Mouse (Mus musculus): ENCODE data around the gene Bicral. TPM values are rescaled to one million over a fixed set of nuclear protein-coding genes. Genes with fewer than 3 reads are reported as not detected.

Bicral gene
- total and polyA plus RNA-seq, 3 experiments, result 3.0 to 7.4 (median 5.9) TPM

DNA sequence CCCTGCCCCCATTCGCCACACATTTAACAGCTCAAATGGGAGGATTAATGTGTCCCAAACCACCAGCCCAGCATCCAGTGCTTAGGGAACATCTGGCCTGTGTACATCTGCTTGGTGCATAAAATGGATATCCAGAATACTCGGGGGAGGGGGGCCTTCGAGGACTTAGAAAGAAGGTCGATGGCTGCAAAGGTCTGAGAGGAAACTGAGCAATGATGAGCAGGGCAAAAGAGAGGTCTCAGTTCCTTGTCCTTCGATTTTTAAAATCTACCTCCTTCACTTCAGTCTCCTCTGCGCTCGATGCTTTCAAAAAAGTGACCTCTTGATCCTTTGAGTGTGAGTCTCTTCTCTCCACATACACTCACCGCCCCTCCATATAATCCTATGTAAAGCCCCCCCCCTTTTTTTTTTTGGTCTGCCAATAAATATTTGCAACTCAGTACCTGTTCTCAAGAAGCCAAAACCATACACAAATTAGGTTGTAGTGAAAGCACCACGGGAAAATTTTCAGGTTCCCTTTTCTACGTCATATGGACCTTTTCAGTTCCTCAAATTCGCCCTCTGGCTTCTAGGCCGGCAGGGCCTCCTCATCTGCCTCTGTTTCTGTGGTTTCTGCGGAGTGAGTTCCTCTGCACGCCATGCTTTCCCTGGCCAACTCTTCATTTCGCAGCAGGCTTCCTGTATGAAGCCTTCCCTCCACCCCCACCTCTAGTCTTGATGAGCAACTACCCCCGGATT, 107.1 kb downstream of the Bicral start:
- Histone ChIP-seq H3K4me3 (replicated peaks in 1 of 3; ENCODE audit: low read depth in 2 of 3, low read length in 2 of 3, poor library complexity in 1 of 3) (peak overlapping the region; percentile 68 to 79 (median 73)), H3K27me3 (replicated peaks) (no peaks in the 10 kb centered on the region), H3K36me3 (replicated peaks in 1 of 2; ENCODE audit: control insufficient read depth in 1 of 2, insufficient read depth in 1 of 2, low read length in 1 of 2) (peaks cover 10 to 19% of the 10 kb centered on the region in 2 experiments), H3K79me2 (replicated peaks; ENCODE audit: control insufficient read depth, extremely low read depth, insufficient read depth, poor library complexity, severe bottlenecking) (peaks cover 34% of the 10 kb centered on the region), H3K9ac (ENCODE audit: insufficient read depth, low read depth) (peak overlapping the region; percentile 98), H3K27ac (ENCODE audit: insufficient read depth, low read depth) (peak overlapping the region; percentile 99), H3K4me2 (ENCODE audit: insufficient read depth, low read depth, poor library complexity, severe bottlenecking) (peak overlapping the region; percentile 88), H3K9me3 (replicated peaks; ENCODE audit: low read length) (peaks cover 13% of the 10 kb centered on the region), H3K4me1 (ENCODE audit: control insufficient read depth in 1 of 2, insufficient read depth in 2 of 2) (peaks cover 10 to 40% of the 10 kb centered on the region in 2 experiments)
- dilution Hi-C loops (cut with MboI; ENCODE audit: extremely low pct_ligation_motif_present, extremely low pct_unique_long_range_greater_than_20kb, low sequenced_read_pairs), result no loop called here
- in situ Hi-C loops (cut with MboI; ENCODE audit: low pct_ligation_motif_present, low pct_unique_long_range_greater_than_20kb, low sequenced_read_pairs), result no loop called here
- peak; percentile 98 for DNase-seq (ENCODE audit: extremely low read depth)
- TF ChIP-seq MAFK (IDR thresholded peaks at IDR 0.05; ENCODE audit: insufficient replicate concordance, low read length), result peak; percentile 96
- TF ChIP-seq ZMIZ1 (IDR thresholded peaks at IDR 0.05; ENCODE audit: low read depth, low read length), result peak; percentile 88
- TF ChIP-seq NELFE (IDR thresholded peaks at IDR 0.05; ENCODE audit: low read depth, low read length), result no peak; the same call in 1 of the 2 replicates
- TF ChIP-seq POLR2AphosphoS2 (IDR thresholded peaks at IDR 0.05; ENCODE audit: low read depth, low read length), result no peak
- TF ChIP-seq ZNF384 (IDR thresholded peaks at IDR 0.05; ENCODE audit: low read depth, low read length), result peak; percentile 94
- TF ChIP-seq MYC (IDR thresholded peaks at IDR 0.05; ENCODE audit: low read depth, low read length), result peak; percentile 93
- TF ChIP-seq MEF2A (IDR thresholded peaks at IDR 0.05; ENCODE audit: borderline replicate concordance, low read depth, low read length), result peak; percentile 96
- no peak for TF ChIP-seq UBTF (IDR thresholded peaks at IDR 0.05; ENCODE audit: low read depth, low read length)
- peak; percentile 20; the same call in 1 of the 2 replicates for TF ChIP-seq NRF1 (IDR thresholded peaks at IDR 0.05; ENCODE audit: low read depth, low read length)
- TF ChIP-seq KAT2A (IDR thresholded peaks at IDR 0.05; ENCODE audit: insufficient replicate concordance, low read length), result 0 out of 2 replicates have a peak, but pooled peaks have one; percentile 36
- TF ChIP-seq RAD21 (IDR thresholded peaks at IDR 0.05; ENCODE audit: low read depth, low read length), result no peak; the same call in none of the 2 replicates
- no peak for TF ChIP-seq USF2 (conservative IDR thresholded peaks at IDR 0.05; ENCODE audit: low read depth, low read length)
- peak; percentile 95 for TF ChIP-seq JUN (IDR thresholded peaks at IDR 0.05; ENCODE audit: insufficient read depth, low read depth, low read length)
- peak; percentile 100 for TF ChIP-seq TCF12 (IDR thresholded peaks at IDR 0.05; ENCODE audit: low read depth, low read length)
- peak; percentile 71 for TF ChIP-seq POLR2A (IDR thresholded peaks at IDR 0.05; ENCODE audit: low read depth, low read length)
- peak; percentile 92 for TF ChIP-seq TBP (conservative IDR thresholded peaks at IDR 0.05; ENCODE audit: low read depth, low read length)
- TF ChIP-seq MXI1 (IDR thresholded peaks at IDR 0.05; ENCODE audit: low read depth, low read length), result no peak
- TF ChIP-seq MAZ (IDR thresholded peaks at IDR 0.05; ENCODE audit: low read depth, low read length), result peak; percentile 87
- TF ChIP-seq JUND (conservative IDR thresholded peaks at IDR 0.05; ENCODE audit: low read depth, low read length), result peak; percentile 93
- TF ChIP-seq ETS1 (conservative IDR thresholded peaks at IDR 0.05; ENCODE audit: low read depth, low read length), result peak; percentile 96
- peak; percentile 95 for TF ChIP-seq CHD2 (IDR thresholded peaks at IDR 0.05; ENCODE audit: low read length)
- no peak for TF ChIP-seq CTCF (conservative IDR thresholded peaks at IDR 0.05 in 1 of 2, IDR thresholded peaks at IDR 0.05 in 1 of 2; ENCODE audit: low read depth in 2 of 2, low read length in 2 of 2)
- TF ChIP-seq SMC3 (IDR thresholded peaks at IDR 0.05; ENCODE audit: low read depth, low read length), result peak; percentile 12; the same call in 1 of the 2 replicates
- no peak for TF ChIP-seq ZKSCAN1 (IDR thresholded peaks at IDR 0.05; ENCODE audit: borderline replicate concordance, low read depth, low read length)
- TF ChIP-seq PAX5 (IDR thresholded peaks at IDR 0.05; ENCODE audit: low read length), result no peak
- peak; percentile 86 for TF ChIP-seq MAX (IDR thresholded peaks at IDR 0.05; ENCODE audit: low read length)
- TF ChIP-seq BHLHE40 (IDR thresholded peaks at IDR 0.05; ENCODE audit: low read depth, low read length), result peak; percentile 96
- peak; percentile 92 for TF ChIP-seq SIN3A (IDR thresholded peaks at IDR 0.05; ENCODE audit: low read length)
- peak; percentile 100 for TF ChIP-seq IRF4 (IDR thresholded peaks at IDR 0.05; ENCODE audit: low read depth, low read length)
- TF ChIP-seq RCOR1 (conservative IDR thresholded peaks at IDR 0.05; ENCODE audit: low read depth, low read length), result peak; percentile 100
- TF ChIP-seq E2F4 (IDR thresholded peaks at IDR 0.05; ENCODE audit: insufficient replicate concordance, low read depth, low read length), result no peak
- TF ChIP-seq ZC3H11A (IDR thresholded peaks at IDR 0.05; ENCODE audit: low read depth, low read length), result no peak
- peak; percentile 65; the same call in 1 of the 2 replicates for TF ChIP-seq ELF1 (IDR thresholded peaks at IDR 0.05; ENCODE audit: low read depth, low read length)
- TF ChIP-seq CHD1 (IDR thresholded peaks at IDR 0.05; ENCODE audit: low read depth, low read length), result peak; percentile 68
- no peak for TF ChIP-seq USF1 (IDR thresholded peaks at IDR 0.05; ENCODE audit: low read depth, low read length)
- TF ChIP-seq EP300 (IDR thresholded peaks at IDR 0.05; ENCODE audit: low read length), result peak; percentile 100
- no peak for TF ChIP-seq GABPA (IDR thresholded peaks at IDR 0.05; ENCODE audit: insufficient replicate concordance, low read depth, low read length)
- TF ChIP-seq HCFC1 (IDR thresholded peaks at IDR 0.05; ENCODE audit: low read depth, low read length), result peak; percentile 55; the same call in 1 of the 2 replicates
